Mouse (Mus musculus): ENCODE results near the gene 6030445D17Rik. TPM values are rescaled to one million over a fixed set of nuclear protein-coding genes. Genes with fewer than 3 reads are reported as not detected.

The 6030445D17Rik gene
- polyA plus RNA-seq, 1 experiment from 2014 or later: 0.32 TPM

GRCm38 (mm10) chr4:136441354-136442043 lies 20.6 kb upstream of the 6030445D17Rik start:
- WGBS: 71% methylated on average over 15 of the region's 15 CpGs
- no peak overlapping the region for H3K4me3 ChIP-seq
- H3K27ac ChIP-seq: no peak overlapping the region
- no peaks in the 10 kb centered on the region for H3K4me1 ChIP-seq
- H3K36me3 ChIP-seq: no peaks in the 10 kb centered on the region
- no peak for ATAC-seq (ENCODE audit: low FRiP score, low read depth)
- H3K9me3 ChIP-seq: no peaks in the 10 kb centered on the region
- H3K4me2 ChIP-seq (replicated peaks): no peak overlapping the region
- no peak overlapping the region for H3K9ac ChIP-seq
- H3K27me3 ChIP-seq (replicated peaks): no peaks in the 10 kb centered on the region

GRCm38 (mm10) chr4:136444561-136444960 lies 17.5 kb upstream of the 6030445D17Rik start:
- Histone ChIP-seq H3K36me3 (no peaks in the 10 kb centered on the region), H3K27me3 (replicated peaks) (no peaks in the 10 kb centered on the region), H3K4me1 (no peaks in the 10 kb centered on the region), H3K9ac (no peak overlapping the region), H3K27ac (no peak overlapping the region), H3K4me3 (no peak overlapping the region), H3K9me3 (no peaks in the 10 kb centered on the region), H3K4me2 (replicated peaks) (no peak overlapping the region)
- ATAC-seq (ENCODE audit: low FRiP score, low read depth): no peak
- WGBS: 72% methylated on average over 4 of the region's 4 CpGs

- Histone ChIP-seq H3K9ac (no peak overlapping the region), H3K4me3 (no peak overlapping the region), H3K27ac (no peak overlapping the region), H3K27me3 (replicated peaks) (no peaks in the 10 kb centered on the region), H3K4me2 (replicated peaks) (no peak overlapping the region), H3K9me3 (no peaks in the 10 kb centered on the region), H3K4me1 (peaks cover 9% of the 10 kb centered on the region), H3K36me3 (no peaks in the 10 kb centered on the region)
- 93% methylated on average over 5 of the region's 5 CpGs for WGBS
- no peak for ATAC-seq (ENCODE audit: low FRiP score, low read depth)
Measured at GRCm38 (mm10) chr4:136449795-136450194, 12.3 kb upstream of the 6030445D17Rik start.

GRCm38 (mm10) chr4:136450271-136450670 lies 11.8 kb upstream of the 6030445D17Rik start:
- WGBS: 78% methylated on average over 4 of the region's 4 CpGs
- no peaks in the 10 kb centered on the region for H3K36me3 ChIP-seq
- H3K4me3 ChIP-seq: no peak overlapping the region
- H3K27ac ChIP-seq: no peak overlapping the region
- no peak overlapping the region for H3K9ac ChIP-seq
- H3K4me2 ChIP-seq (replicated peaks): no peak overlapping the region
- ATAC-seq (ENCODE audit: low FRiP score, low read depth): no peak
- no peaks in the 10 kb centered on the region for H3K27me3 ChIP-seq (replicated peaks)
- no peaks in the 10 kb centered on the region for H3K9me3 ChIP-seq
- peaks cover 9% of the 10 kb centered on the region for H3K4me1 ChIP-seq

- whole genome bisulfite sequencing: 7% methylated on average over 6 of the region's 6 CpGs
Measured at GRCm38 (mm10) chr4:136451564-136451963, 10.5 kb upstream of the 6030445D17Rik start.

GRCm38 (mm10) chr4:136452286-136452685 lies 9.8 kb upstream of the 6030445D17Rik start:
- Histone ChIP-seq H3K4me1 (peaks cover 9% of the 10 kb centered on the region), H3K4me3 (no peak overlapping the region), H3K9ac (no peak overlapping the region), H3K27me3 (replicated peaks) (no peaks in the 10 kb centered on the region), H3K27ac (no peak overlapping the region), H3K9me3 (no peaks in the 10 kb centered on the region), H3K4me2 (replicated peaks) (no peak overlapping the region), H3K36me3 (no peaks in the 10 kb centered on the region)
- 83% methylated on average over 3 of the region's 3 CpGs for WGBS
- no peak for ATAC-seq (ENCODE audit: low FRiP score, low read depth)

More at GRCm38 (mm10) chr4:136451564-136451963, 10.5 kb upstream of the 6030445D17Rik start:
- Histone ChIP-seq H3K4me1 (peaks cover 9% of the 10 kb centered on the region), H3K27me3 (replicated peaks) (no peaks in the 10 kb centered on the region), H3K4me2 (replicated peaks) (no peak overlapping the region; the same call in 1 of the 2 replicates), H3K9ac (no peak overlapping the region), H3K4me3 (no peak overlapping the region), H3K27ac (0 out of 2 replicates have a peak overlapping the region, but pooled peaks have one; percentile 20), H3K36me3 (no peaks in the 10 kb centered on the region), H3K9me3 (no peaks in the 10 kb centered on the region)
- ATAC-seq (ENCODE audit: low FRiP score, low read depth): no peak

- no peak overlapping the region for H3K9ac ChIP-seq
Measured at GRCm38 (mm10) chr4:136452792-136453191, 9.3 kb upstream of the 6030445D17Rik start.

GRCm38 (mm10) chr4:136454850-136455260 lies 7.2 kb upstream of the 6030445D17Rik start:
- no peak overlapping the region for H3K27ac ChIP-seq
- H3K4me3 ChIP-seq: 0 out of 2 replicates have a peak overlapping the region, but pooled peaks have one; percentile 9
- H3K4me2 ChIP-seq (replicated peaks): peak overlapping the region; percentile 47
- H3K36me3 ChIP-seq: no peaks in the 10 kb centered on the region
- H3K9me3 ChIP-seq: no peaks in the 10 kb centered on the region
- ATAC-seq (ENCODE audit: low FRiP score, low read depth): no peak
- H3K4me1 ChIP-seq: peaks cover 9% of the 10 kb centered on the region
- no peaks in the 10 kb centered on the region for H3K27me3 ChIP-seq (replicated peaks)
- no peak overlapping the region for H3K9ac ChIP-seq
- 9% methylated on average over 10 of the region's 10 CpGs for WGBS

More at GRCm38 (mm10) chr4:136452792-136453191, 9.3 kb upstream of the 6030445D17Rik start:
- WGBS: 45% methylated on average over 5 of the region's 5 CpGs
- peaks cover 9% of the 10 kb centered on the region for H3K4me1 ChIP-seq
- H3K4me2 ChIP-seq (replicated peaks): no peak overlapping the region
- H3K4me3 ChIP-seq: no peak overlapping the region
- H3K27ac ChIP-seq: no peak overlapping the region
- ATAC-seq (ENCODE audit: low FRiP score, low read depth): no peak
- H3K36me3 ChIP-seq: no peaks in the 10 kb centered on the region
- no peaks in the 10 kb centered on the region for H3K9me3 ChIP-seq
- H3K27me3 ChIP-seq (replicated peaks): no peaks in the 10 kb centered on the region

- Histone ChIP-seq H3K4me3 (no peak overlapping the region), H3K4me1 (peaks cover 6% of the 10 kb centered on the region; the same call in 1 of the 2 replicates), H3K27me3 (replicated peaks) (peaks cover 4% of the 10 kb centered on the region; the same call in 1 of the 2 replicates), H3K4me2 (replicated peaks) (no peak overlapping the region), H3K9ac (no peak overlapping the region), H3K9me3 (no peaks in the 10 kb centered on the region), H3K27ac (no peak overlapping the region), H3K36me3 (no peaks in the 10 kb centered on the region)
- WGBS: 93% methylated on average over 6 of the region's 6 CpGs
- no peak for ATAC-seq (ENCODE audit: low FRiP score, low read depth)
Measured at GRCm38 (mm10) chr4:136456516-136457218, 5.4 kb upstream of the 6030445D17Rik start.

- Histone ChIP-seq H3K27me3 (replicated peaks) (peaks cover 12% of the 10 kb centered on the region), H3K36me3 (no peaks in the 10 kb centered on the region), H3K4me2 (replicated peaks) (no peak overlapping the region), H3K4me1 (peaks cover 15% of the 10 kb centered on the region; the same call in 1 of the 2 replicates), H3K4me3 (no peak overlapping the region), H3K27ac (no peak overlapping the region), H3K9me3 (no peaks in the 10 kb centered on the region), H3K9ac (no peak overlapping the region)
- no peak for ATAC-seq (ENCODE audit: low FRiP score, low read depth)
- WGBS: 80% methylated on average over 7 of the region's 7 CpGs
Measured at GRCm38 (mm10) chr4:136458276-136458675, 3.8 kb upstream of the 6030445D17Rik start.

- H3K9ac ChIP-seq: no peak overlapping the region
- H3K4me2 ChIP-seq (replicated peaks): no peak overlapping the region
- no peak overlapping the region for H3K27ac ChIP-seq
- 85% methylated on average over 12 of the region's 12 CpGs for WGBS
- H3K4me1 ChIP-seq: peaks cover 16% of the 10 kb centered on the region; the same call in 1 of the 2 replicates
- H3K27me3 ChIP-seq (replicated peaks): peaks cover 21% of the 10 kb centered on the region
- H3K4me3 ChIP-seq: no peak overlapping the region
- no peaks in the 10 kb centered on the region for H3K36me3 ChIP-seq
- no peak for ATAC-seq (ENCODE audit: low FRiP score, low read depth)
- H3K9me3 ChIP-seq: no peaks in the 10 kb centered on the region
Measured at GRCm38 (mm10) chr4:136459210-136459609, 2.8 kb upstream of the 6030445D17Rik start.

- WGBS: 25% methylated on average over 4 of the region's 4 CpGs
- no peak for ATAC-seq (ENCODE audit: low FRiP score, low read depth)
- peaks cover 20% of the 10 kb centered on the region for H3K4me1 ChIP-seq
- H3K9me3 ChIP-seq: no peaks in the 10 kb centered on the region
- H3K4me2 ChIP-seq (replicated peaks): no peak overlapping the region
- H3K36me3 ChIP-seq: no peaks in the 10 kb centered on the region
- no peak overlapping the region for H3K9ac ChIP-seq
- no peak overlapping the region for H3K4me3 ChIP-seq
- peaks cover 25% of the 10 kb centered on the region for H3K27me3 ChIP-seq (replicated peaks)
- no peak overlapping the region for H3K27ac ChIP-seq
Measured at GRCm38 (mm10) chr4:136461206-136461605, 844 bp upstream of the 6030445D17Rik start.

All from neural tube, embryonic 12.5 days (tissue).